Mouse (Mus musculus) spleen, embryonic (tissue): ENCODE measurements around the gene Speer4d.
"Not testable (repeated sequence)": the region's sequence is repeated elsewhere in the genome, so short reads cannot be mapped to it uniquely, and the experiment has no call there.

Experiments used
- CTCF ChIA-PET: fragments of 350-600 bp; sonication (Branson Sonifier 250); formaldehyde crosslinking; loops from one replicate; lab custom pipeline; 2022; lab: Charles Lee

The Speer4d gene

DNA sequence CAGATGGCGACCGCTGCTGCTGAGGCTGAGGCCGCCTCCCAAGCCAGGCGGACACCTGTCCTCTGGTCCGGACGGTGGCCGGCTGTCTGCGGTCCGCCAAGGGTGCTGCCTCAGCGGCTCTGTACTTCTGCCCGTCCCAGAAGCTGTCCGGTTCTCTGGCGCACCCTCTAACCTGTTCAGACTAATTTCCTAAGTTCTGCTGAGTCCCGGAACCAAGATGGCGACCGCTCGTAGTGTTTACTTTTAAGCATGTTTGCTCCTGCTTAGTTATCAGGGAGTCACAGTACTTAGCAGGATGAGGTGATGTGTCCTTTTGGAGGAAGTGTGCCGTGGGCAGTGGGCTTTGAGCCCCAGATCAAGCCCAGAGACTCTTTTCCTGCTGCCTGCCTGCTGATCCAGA, 51.9 kb downstream of the Speer4d start:
- CTCF ChIA-PET = not testable (repeated sequence)
